Mouse (Mus musculus) lung, embryonic 16.5 days (tissue): Measurements from ENCODE around the gene Slc7a6. TPM values are rescaled to one million over a fixed set of nuclear protein-coding genes. Genes with fewer than 3 reads are reported as not detected.

ENCODE experiments used
- ATAC-seq: fragments of 200-750 bp; cut with Nextera tagmentation; 2 replicates; pipeline ENCODE4 v1.8.0; 2017; ENCODE audit warnings: low read depth, mild to moderate bottlenecking, moderate library complexity
- H3K27ac ChIP-seq: fragments of 300-500 bp; sonication (generic); 2 replicates; pipeline ENCODE4 v1.5.1; 2014; ENCODE audit warnings: mild to moderate bottlenecking, control low read depth, low read length
- H3K27me3 ChIP-seq: fragments of 300-500 bp; sonication (generic); 2 replicates; pipeline ENCODE4 v1.6.1; 2014; ENCODE audit warnings: low read depth, low read length, mixed read lengths; ENCODE audit not compliant: control insufficient read depth, insufficient read depth
- H3K36me3 ChIP-seq: fragments of 300-500 bp; sonication (generic); 2 replicates; pipeline ENCODE4 v1.6.1; 2014; ENCODE audit warnings: low read length; ENCODE audit not compliant: control insufficient read depth, insufficient read depth
- H3K4me1 ChIP-seq: fragments of 300-500 bp; sonication (generic); replicated peaks from 2 replicates; pipeline ENCODE4 v1.6.1; 2014; ENCODE audit warnings: low read length, mixed read lengths; ENCODE audit not compliant: control insufficient read depth, insufficient read depth
- H3K4me2 ChIP-seq: fragments of 300-500 bp; sonication (generic); 2 replicates; pipeline ENCODE4 v1.6.1; 2014; ENCODE audit warnings: low read depth, low read length, control low read depth
- H3K4me3 ChIP-seq: fragments of 300-500 bp; sonication (generic); 2 replicates; pipeline ENCODE4 v1.5.1; 2014; ENCODE audit warnings: mild to moderate bottlenecking, low read length, control low read depth
- H3K9ac ChIP-seq: fragments of 300-500 bp; sonication (generic); 2 replicates; pipeline ENCODE4 v1.6.1; 2014; ENCODE audit warnings: low read length, control low read depth
- H3K9me3 ChIP-seq: fragments of 300-500 bp; sonication (generic); 2 replicates; pipeline ENCODE4 v1.6.1; 2016; ENCODE audit warnings: low read length; ENCODE audit not compliant: control insufficient read depth
- WGBS: fragments of 180-500 bp; shearing (Covaris S2); extraction: QIAGEN DNeasy Blood & Tissue Kit; methylation state at CpG from one replicate; pipeline ENCODE4 v1.1.7; 2014; 5-methylcytosine and 5-hydroxymethylcytosine counted together
- polyA plus RNA-seq: library from polyadenylated mRNA; unstranded; fragments of >200 nt; fragmentation: Nextera tagmentation; extraction: Ambion mirVana; gene quantifications from 2 replicates; pipeline ENCODE4 v1.2.1, GENCODE M21; 2015

Gene Slc7a6
- 41.3 and 41.7 TPM in 2 replicates for polyA plus RNA-seq

DNA sequence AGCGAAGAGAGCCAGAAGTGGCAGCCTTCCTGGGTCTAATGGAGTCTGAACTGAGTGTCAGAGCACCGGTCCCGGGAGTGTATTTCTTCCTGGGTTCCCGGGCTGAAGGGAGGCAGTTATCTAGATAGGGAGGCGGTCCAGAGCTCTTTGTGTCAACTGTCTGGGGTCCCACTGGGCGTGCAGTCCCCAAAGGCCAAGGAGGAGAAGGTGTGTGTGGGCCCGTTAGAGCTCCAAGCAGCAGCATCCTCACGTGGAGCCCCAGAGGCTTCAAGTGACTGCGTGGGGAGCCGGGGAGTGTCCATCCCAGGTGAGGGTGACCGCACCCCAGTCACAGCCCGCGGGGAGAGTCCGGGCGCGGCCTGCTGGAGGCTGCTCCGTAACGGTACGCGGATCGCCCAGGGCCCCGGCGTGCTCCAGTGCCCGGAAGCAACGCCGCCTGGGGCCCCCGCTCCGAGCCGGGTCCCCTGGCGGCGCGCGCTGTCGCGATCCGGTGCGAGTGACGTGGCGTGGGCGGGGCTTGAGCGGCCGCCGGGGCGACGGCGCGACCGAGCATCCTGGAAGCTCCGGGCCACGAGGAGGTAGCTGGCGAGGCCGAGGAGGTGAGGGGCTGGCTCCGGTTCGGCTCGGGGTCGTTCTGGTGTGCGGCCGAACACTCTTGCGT, at the start of gene Slc7a6:
Gene Slc7a6, plus strand, starts transcription at position 502 of the 661 bp plus-strand sequence.
- peak within 1 kb of the TSS; percentile 68 for H3K27ac ChIP-seq
- WGBS: under 1% methylated on average over 45 of the region's 59 CpGs
- peak; percentile 90 for ATAC-seq
- peak within 1 kb of the TSS; percentile 86 for H3K9ac ChIP-seq
- H3K4me1 ChIP-seq: peaks cover 11% of the 10 kb centered on the region
- no peaks in the 10 kb centered on the region for H3K9me3 ChIP-seq
- H3K36me3 ChIP-seq: peaks cover 3% of the 10 kb centered on the region; the same call in 1 of the 2 replicates
- H3K27me3 ChIP-seq: no peaks in the 10 kb centered on the region
- H3K4me3 ChIP-seq: peak within 1 kb of the TSS; percentile 88
- H3K4me2 ChIP-seq: peak within 1 kb of the TSS; percentile 92

DNA sequence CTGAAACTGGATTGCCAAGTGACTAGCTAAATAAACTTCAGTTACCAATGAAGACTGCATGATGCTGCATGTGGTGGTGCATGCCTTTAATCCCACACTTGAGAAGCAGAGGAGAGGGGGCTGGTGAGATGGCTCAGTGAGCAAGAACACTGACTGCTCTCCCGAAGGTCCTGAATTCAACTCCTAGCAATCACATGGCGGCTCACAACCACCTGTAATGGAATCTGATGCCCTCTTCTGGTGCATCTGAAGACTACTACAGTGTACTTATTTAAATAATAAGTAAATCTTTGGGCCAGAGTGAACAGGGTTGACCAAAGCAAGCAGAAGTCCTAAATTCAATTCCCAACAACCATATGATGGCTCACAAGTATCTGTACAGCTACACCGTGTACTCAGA, 45.2 kb upstream of the Slc7a6 start:
- H3K4me1 ChIP-seq: no peaks in the 10 kb centered on the region
- no peak overlapping the region for H3K4me3 ChIP-seq
- H3K9me3 ChIP-seq: no peaks in the 10 kb centered on the region
- H3K9ac ChIP-seq: no peak overlapping the region
- H3K4me2 ChIP-seq: no peak overlapping the region
- H3K27ac ChIP-seq: no peak overlapping the region
- H3K27me3 ChIP-seq: no peaks in the 10 kb centered on the region
- H3K36me3 ChIP-seq: 0 out of 2 replicates have a peak, but pooled peaks cover 2% of the 10 kb centered on the region
- WGBS: 81% methylated on average over 3 of the region's 3 CpGs
- ATAC-seq: no peak

- Histone ChIP-seq H3K27me3 (no peaks in the 10 kb centered on the region), H3K9me3 (no peaks in the 10 kb centered on the region), H3K4me2 (no peak overlapping the region), H3K27ac (no peak overlapping the region), H3K4me3 (no peak overlapping the region), H3K9ac (no peak overlapping the region), H3K36me3 (peaks cover 8% of the 10 kb centered on the region), H3K4me1 (no peaks in the 10 kb centered on the region)
- WGBS: 78% methylated on average over 1 of the region's 1 CpGs
- ATAC-seq: no peak
These were observed 42.6 kb upstream of the Slc7a6 start for GRCm38 (mm10) chr8:106126055-106126454.

DNA sequence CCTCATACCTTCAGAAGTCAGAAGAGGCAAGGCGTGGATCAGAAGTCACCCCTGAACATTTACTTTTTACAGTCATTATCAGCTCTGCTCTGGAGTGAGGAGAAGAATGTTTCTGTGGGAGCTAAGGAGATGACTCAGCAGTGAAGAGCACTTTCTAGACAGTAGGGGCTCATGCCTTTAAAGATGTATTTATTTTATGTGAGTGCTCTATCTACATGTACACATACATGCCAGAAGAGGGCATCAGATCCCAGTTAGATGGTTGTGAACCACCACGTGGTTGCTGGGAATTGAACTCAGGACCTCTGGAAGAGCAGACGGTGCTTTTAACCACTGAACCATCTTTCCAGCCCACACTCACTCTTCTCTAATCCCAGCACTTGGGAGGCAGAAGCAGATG, 41.6 kb upstream of the Slc7a6 start:
- H3K27ac ChIP-seq: no peak overlapping the region
- H3K9ac ChIP-seq: no peak overlapping the region
- H3K4me1 ChIP-seq: no peaks in the 10 kb centered on the region
- no peaks in the 10 kb centered on the region for H3K9me3 ChIP-seq
- peak; percentile 52; the same call in 1 of the 2 replicates for ATAC-seq
- peaks cover 15% of the 10 kb centered on the region for H3K36me3 ChIP-seq
- no peaks in the 10 kb centered on the region for H3K27me3 ChIP-seq
- no peak overlapping the region for H3K4me3 ChIP-seq
- WGBS: 58% methylated on average over 3 of the region's 3 CpGs
- H3K4me2 ChIP-seq: no peak overlapping the region

DNA sequence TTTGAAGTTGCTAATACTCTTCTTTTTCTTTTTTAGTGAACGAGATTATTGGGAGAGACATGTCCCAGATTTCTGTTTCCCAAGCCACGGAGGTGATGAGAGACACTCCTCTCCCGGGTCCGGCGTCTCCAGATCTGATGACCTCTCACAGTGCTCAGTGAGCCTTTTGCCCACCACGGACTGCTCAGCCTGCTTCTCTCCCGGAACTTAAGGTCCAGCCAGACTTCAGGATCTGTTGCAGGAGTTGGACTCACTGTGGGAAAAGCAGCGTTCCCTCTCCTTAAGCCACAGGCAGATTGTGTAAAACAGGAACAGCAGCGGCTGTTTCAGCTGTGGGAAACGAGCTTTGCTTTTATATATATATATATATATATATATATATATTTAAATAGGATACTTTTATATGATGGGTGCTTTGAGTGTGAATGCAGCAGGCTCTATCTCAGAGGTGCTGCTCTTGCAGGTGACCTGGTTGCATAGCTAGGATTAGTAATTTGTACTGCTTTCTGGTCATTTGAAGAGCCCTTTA, 40.7 kb upstream of the Slc7a6 start:
- no peaks in the 10 kb centered on the region for H3K27me3 ChIP-seq
- peaks cover 23% of the 10 kb centered on the region for H3K36me3 ChIP-seq
- no peaks in the 10 kb centered on the region for H3K4me1 ChIP-seq
- no peak overlapping the region for H3K4me3 ChIP-seq
- 83% methylated on average over 10 of the region's 10 CpGs for WGBS
- no peak overlapping the region for H3K27ac ChIP-seq
- ATAC-seq: no peak
- no peak overlapping the region for H3K9ac ChIP-seq
- no peaks in the 10 kb centered on the region for H3K9me3 ChIP-seq
- H3K4me2 ChIP-seq: no peak overlapping the region

DNA sequence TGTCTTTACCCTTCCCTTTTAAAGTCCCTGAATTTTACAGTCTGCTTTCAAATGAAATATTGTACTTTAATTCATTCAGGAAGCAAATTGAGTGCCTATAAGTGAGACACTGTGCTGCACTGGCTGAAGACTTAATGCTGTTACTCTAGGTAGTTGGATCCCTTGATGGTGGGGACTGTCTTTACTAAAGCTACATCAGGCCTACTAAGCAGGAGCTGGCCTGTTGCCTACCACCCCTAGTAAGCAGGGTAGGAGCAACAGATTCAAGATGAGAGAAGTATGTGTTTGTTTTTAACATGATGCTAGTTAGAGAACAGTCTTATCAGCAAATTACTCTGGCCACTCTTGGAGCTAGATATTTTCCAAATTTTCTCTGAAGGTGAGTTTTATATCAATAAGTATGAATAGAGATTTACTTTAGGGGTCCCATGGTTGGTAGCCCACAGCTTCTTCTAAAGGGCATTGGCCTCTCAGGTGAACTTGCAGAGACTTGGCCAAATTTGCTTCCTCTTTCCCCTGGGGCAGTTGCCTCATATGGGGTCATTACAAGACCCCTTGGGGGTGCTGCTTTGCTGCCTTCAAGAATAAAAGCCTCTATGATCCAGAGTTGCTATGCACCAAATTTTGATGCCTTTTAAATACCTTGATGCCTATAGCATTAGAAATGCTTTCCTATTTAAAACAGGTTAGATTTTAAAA, 39.3 kb upstream of the Slc7a6 start:
- peaks cover 21% of the 10 kb centered on the region for H3K36me3 ChIP-seq
- no peak overlapping the region for H3K4me3 ChIP-seq
- H3K9me3 ChIP-seq: no peaks in the 10 kb centered on the region
- H3K9ac ChIP-seq: no peak overlapping the region
- H3K4me2 ChIP-seq: no peak overlapping the region
- no peaks in the 10 kb centered on the region; the same call in 1 of the 2 replicates for H3K27me3 ChIP-seq
- no peak for ATAC-seq
- 0 out of 2 replicates have a peak, but pooled peaks cover 3% of the 10 kb centered on the region for H3K4me1 ChIP-seq
- H3K27ac ChIP-seq: no peak overlapping the region

- WGBS: 72% methylated on average over 2 of the region's 2 CpGs
- peaks cover 21% of the 10 kb centered on the region for H3K36me3 ChIP-seq
- no peak overlapping the region for H3K27ac ChIP-seq
- H3K4me3 ChIP-seq: no peak overlapping the region
- H3K4me1 ChIP-seq: 0 out of 2 replicates have a peak, but pooled peaks cover 3% of the 10 kb centered on the region
- no peak for ATAC-seq
- H3K9me3 ChIP-seq: no peaks in the 10 kb centered on the region
- H3K4me2 ChIP-seq: no peak overlapping the region
- no peak overlapping the region for H3K9ac ChIP-seq
- peaks cover 5% of the 10 kb centered on the region for H3K27me3 ChIP-seq
These were observed 38.7 kb upstream of the Slc7a6 start for GRCm38 (mm10) chr8:106129997-106130396.

GRCm38 (mm10) chr8:106130505-106130904, 38.2 kb upstream of the Slc7a6 start:
- 78% methylated on average over 2 of the region's 2 CpGs for WGBS
- ATAC-seq: no peak
- Histone ChIP-seq H3K9ac (no peak overlapping the region), H3K4me2 (no peak overlapping the region), H3K27me3 (peaks cover 10% of the 10 kb centered on the region), H3K4me3 (no peak overlapping the region), H3K27ac (no peak overlapping the region), H3K4me1 (0 out of 2 replicates have a peak, but pooled peaks cover 3% of the 10 kb centered on the region), H3K9me3 (no peaks in the 10 kb centered on the region), H3K36me3 (peaks cover 21% of the 10 kb centered on the region)

- H3K27me3 ChIP-seq: peaks cover 12% of the 10 kb centered on the region
- no peak overlapping the region for H3K4me3 ChIP-seq
- 84% methylated on average over 4 of the region's 4 CpGs for WGBS
- no peak for ATAC-seq
- no peak overlapping the region for H3K9ac ChIP-seq
- no peaks in the 10 kb centered on the region for H3K9me3 ChIP-seq
- peaks cover 21% of the 10 kb centered on the region for H3K36me3 ChIP-seq
- H3K4me2 ChIP-seq: no peak overlapping the region
- 0 out of 2 replicates have a peak, but pooled peaks cover 3% of the 10 kb centered on the region for H3K4me1 ChIP-seq
- no peak overlapping the region for H3K27ac ChIP-seq
These were observed 37.6 kb upstream of the Slc7a6 start for GRCm38 (mm10) chr8:106131021-106131420.
